Mouse (Mus musculus) liver, postnatal 0 days (tissue): ENCODE data around the gene Nxf7.

ENCODE experiments used
- CTCF ChIP-seq: sonication (generic); IDR thresholded peaks from 2 replicates; pipeline ENCODE4 v1.5.1; 2016; ENCODE audit warnings: antibody characterized with exemption, low read depth
- EP300 ChIP-seq: IDR thresholded peaks from 2 replicates; pipeline ENCODE4 v1.6.1; 2016; ENCODE audit warnings: antibody characterized with exemption, low read depth, mild to moderate bottlenecking

DNA sequence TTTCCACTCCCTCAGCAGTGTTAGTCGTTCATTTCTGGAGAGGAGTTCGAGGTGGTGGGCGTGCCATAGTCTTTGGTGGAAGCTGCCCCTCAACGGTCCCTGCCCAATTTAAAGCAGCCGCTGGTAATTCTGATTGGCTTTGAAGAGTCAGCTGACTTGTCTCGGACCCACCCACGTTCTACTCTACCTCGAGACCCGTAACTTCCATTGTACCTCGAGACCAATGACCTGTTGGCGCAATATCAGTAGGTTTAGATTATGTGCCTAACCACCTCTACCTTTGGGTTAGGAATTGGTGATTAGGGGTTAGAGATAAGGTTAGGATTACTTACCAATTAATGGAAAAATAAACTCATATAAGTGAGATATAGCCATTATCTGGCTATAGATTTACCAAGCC lies 29.0 kb upstream of the Nxf7 start, which contains the start of gene Prame:
- no peak for TF ChIP-seq CTCF
- TF ChIP-seq EP300, result no peak
